Mouse (Mus musculus): ENCODE results near the gene Fam43a.

Fam43a gene

GRCm38 (mm10) chr16:30629509-30629908 is 30.0 kb downstream of the Fam43a start:
- DNase-seq (ENCODE audit: low spot score in 2 of 2), result no peak

- DNase-seq (ENCODE audit: low spot score in 2 of 2), result no peak
Observed at GRCm38 (mm10) chr16:30633906-30634746, 34.6 kb downstream of the Fam43a start.

GRCm38 (mm10) chr16:30638586-30638985 is 39.1 kb downstream of the Fam43a start:
- DNase-seq (ENCODE audit: low spot score in 2 of 2), result no peak

GRCm38 (mm10) chr16:30640591-30640990 is 41.1 kb downstream of the Fam43a start:
- no peak for DNase-seq (ENCODE audit: low spot score in 2 of 2)

GRCm38 (mm10) chr16:30641408-30641807 is 41.9 kb downstream of the Fam43a start:
- no peak for DNase-seq (ENCODE audit: low spot score in 2 of 2)

- no peak for DNase-seq (ENCODE audit: low spot score in 2 of 2)
Observed at GRCm38 (mm10) chr16:30642229-30642628, 42.7 kb downstream of the Fam43a start.

GRCm38 (mm10) chr16:30644981-30645380 is 45.5 kb downstream of the Fam43a start:
- no peak for DNase-seq (ENCODE audit: low spot score in 2 of 2)

GRCm38 (mm10) chr16:30645841-30646558 is 46.5 kb downstream of the Fam43a start:
- no peak for DNase-seq (ENCODE audit: low spot score in 2 of 2)

GRCm38 (mm10) chr16:30646856-30647255 is 47.3 kb downstream of the Fam43a start:
- DNase-seq (ENCODE audit: low spot score in 2 of 2), result no peak

- DNase-seq (ENCODE audit: low spot score in 2 of 2), result no peak
Observed at GRCm38 (mm10) chr16:30651292-30651691, 51.8 kb downstream of the Fam43a start.

Measured in right cerebral cortex, postnatal 10 days (tissue).